Mouse (Mus musculus) G1E (cell line): Measurements from ENCODE around the gene Zc3h12d.

ENCODE experiments used
- CTCF ChIP-seq: IDR thresholded peaks from 2 replicates; pipeline ENCODE4 v1.5.1; 2012; ENCODE audit warnings: low read depth, low read length, inconsistent platforms, mixed read lengths
- GATA1 ChIP-seq: IDR thresholded peaks from 2 replicates; pipeline ENCODE4 v1.6.1; 2012; ENCODE audit warnings: borderline replicate concordance, low read length, inconsistent platforms, mixed read lengths
- GATA2 ChIP-seq: IDR thresholded peaks from 2 replicates; pipeline ENCODE4 v1.6.1; 2012; ENCODE audit warnings: low read depth, low read length, inconsistent platforms, borderline replicate concordance
- TAL1 ChIP-seq: conservative IDR thresholded peaks from 2 replicates; pipeline ENCODE4 v1.6.1; 2012; ENCODE audit warnings: low read depth, low read length, inconsistent platforms, mixed read lengths

DNA sequence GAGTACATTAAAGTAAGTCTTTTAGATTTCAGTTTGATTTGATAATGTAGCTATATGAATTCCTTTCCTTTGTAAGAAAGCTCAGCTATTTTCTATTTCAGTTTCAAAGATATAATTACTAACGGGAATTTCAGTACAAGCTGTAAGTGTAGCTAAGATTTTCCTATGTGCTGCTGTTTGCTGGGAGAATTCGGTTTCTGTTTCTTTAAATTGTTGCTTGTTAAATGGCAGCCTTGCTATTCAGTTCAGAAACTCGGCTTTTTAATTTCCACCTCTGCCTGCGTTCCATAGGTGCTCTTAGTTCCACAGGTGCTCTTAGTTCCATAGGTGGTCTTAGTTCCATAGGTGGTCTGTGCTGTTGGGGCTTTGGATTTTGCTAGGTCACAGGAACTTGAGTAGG is 13.1 kb upstream of the Zc3h12d start:
- TF ChIP-seq CTCF (no peak), GATA1 (no peak), TAL1 (no peak), GATA2 (no peak)
